Mouse (Mus musculus) heart, embryonic 16.5 days (tissue): Measurements from ENCODE around the gene Farp2. TPM values are rescaled to one million over a fixed set of nuclear protein-coding genes. Genes with fewer than 3 reads are reported as not detected.
"Not testable (repeated sequence)": the region's sequence is repeated elsewhere in the genome, so short reads cannot be mapped to it uniquely, and the experiment has no call there.

ENCODE experiments used
- ATAC-seq: fragments of 200-750 bp; cut with Nextera tagmentation; replicated peaks from 2 replicates; pipeline ENCODE4 v1.8.0; 2017; ENCODE audit warnings: moderate number of reproducible peaks; ENCODE audit not compliant: insufficient read depth, low FRiP score; ENCODE audit errors: extremely low read depth
- H3K27ac ChIP-seq: fragments of 300-500 bp; sonication (generic); 2 replicates; pipeline ENCODE4 v1.5.1; 2014; ENCODE audit warnings: mild to moderate bottlenecking, low read length, control low read depth, moderate library complexity
- H3K27me3 ChIP-seq: fragments of 300-500 bp; sonication (generic); 2 replicates; pipeline ENCODE4 v1.6.1; 2014; ENCODE audit warnings: low read length, mixed read lengths; ENCODE audit not compliant: control insufficient read depth, insufficient read depth
- H3K36me3 ChIP-seq: fragments of 300-500 bp; sonication (generic); 2 replicates; pipeline ENCODE4 v1.6.1; 2014; ENCODE audit not compliant: control insufficient read depth, insufficient read depth
- H3K4me1 ChIP-seq: fragments of 300-500 bp; sonication (generic); 2 replicates; pipeline ENCODE4 v1.6.1; 2014; ENCODE audit warnings: low read length, mixed read lengths; ENCODE audit not compliant: control insufficient read depth, insufficient read depth
- H3K4me2 ChIP-seq: fragments of 300-500 bp; sonication (generic); 2 replicates; pipeline ENCODE4 v1.6.1; 2014; ENCODE audit warnings: low read depth, mild to moderate bottlenecking, control low read depth, low read length
- H3K4me3 ChIP-seq: fragments of 300-500 bp; sonication (generic); 2 replicates; pipeline ENCODE4 v1.5.1; 2014; ENCODE audit warnings: mild to moderate bottlenecking, control low read depth, low read length
- H3K9ac ChIP-seq: fragments of 300-500 bp; sonication (generic); 2 replicates; pipeline ENCODE4 v1.6.1; 2014; ENCODE audit warnings: low read length, control low read depth
- H3K9me3 ChIP-seq: fragments of 300-500 bp; sonication (generic); replicated peaks from 2 replicates; pipeline ENCODE4 v1.6.1; 2016; ENCODE audit warnings: low read length; ENCODE audit not compliant: control insufficient read depth
- WGBS: fragments of 180-500 bp; shearing (Covaris S2); extraction: QIAGEN DNeasy Blood & Tissue Kit; methylation state at CpG from one replicate; pipeline ENCODE4 v1.1.7; 2014; 5-methylcytosine and 5-hydroxymethylcytosine counted together
- polyA plus RNA-seq: library from polyadenylated mRNA; unstranded; fragments of >200 nt; fragmentation: Nextera tagmentation; extraction: Ambion mirVana; gene quantifications from 2 replicates; pipeline ENCODE4 v1.2.1, GENCODE M21; 2015

The Farp2 gene
- polyA plus RNA-seq, 1 experiment from 2014 or later, result 3.8 TPM

DNA sequence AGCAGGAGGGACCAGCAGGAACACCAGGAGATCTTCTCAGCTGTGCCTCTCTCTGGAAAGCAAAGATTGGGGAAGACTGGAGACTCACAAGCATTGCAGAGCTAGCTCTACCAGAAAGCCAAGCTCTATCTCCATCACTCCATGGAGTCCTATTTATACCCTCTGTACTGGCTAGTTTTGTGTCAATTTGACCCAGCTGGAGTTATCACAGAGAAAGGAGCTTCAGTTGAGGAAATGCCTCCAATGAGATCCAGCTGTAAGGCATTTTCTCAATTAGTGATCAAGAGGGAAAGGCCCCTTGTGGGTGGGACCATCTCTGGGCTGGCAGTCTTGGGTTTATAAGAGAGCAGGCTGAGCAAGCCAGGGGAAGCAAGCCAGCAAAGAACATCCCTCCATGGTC lies 146.7 kb downstream of the Farp2 start, which contains the start of gene Stk25:
Gene Stk25 (minus strand): TSS at position 101 of the 400 bp plus-strand sequence.
- peaks cover 13% of the 10 kb centered on the region; the same call in 1 of the 2 replicates for H3K9me3 ChIP-seq
- not testable (repeated sequence) for H3K4me2 ChIP-seq, H3K4me1 ChIP-seq, H3K27me3 ChIP-seq, ATAC-seq, H3K4me3 ChIP-seq, H3K27ac ChIP-seq, H3K36me3 ChIP-seq, H3K9ac ChIP-seq

DNA sequence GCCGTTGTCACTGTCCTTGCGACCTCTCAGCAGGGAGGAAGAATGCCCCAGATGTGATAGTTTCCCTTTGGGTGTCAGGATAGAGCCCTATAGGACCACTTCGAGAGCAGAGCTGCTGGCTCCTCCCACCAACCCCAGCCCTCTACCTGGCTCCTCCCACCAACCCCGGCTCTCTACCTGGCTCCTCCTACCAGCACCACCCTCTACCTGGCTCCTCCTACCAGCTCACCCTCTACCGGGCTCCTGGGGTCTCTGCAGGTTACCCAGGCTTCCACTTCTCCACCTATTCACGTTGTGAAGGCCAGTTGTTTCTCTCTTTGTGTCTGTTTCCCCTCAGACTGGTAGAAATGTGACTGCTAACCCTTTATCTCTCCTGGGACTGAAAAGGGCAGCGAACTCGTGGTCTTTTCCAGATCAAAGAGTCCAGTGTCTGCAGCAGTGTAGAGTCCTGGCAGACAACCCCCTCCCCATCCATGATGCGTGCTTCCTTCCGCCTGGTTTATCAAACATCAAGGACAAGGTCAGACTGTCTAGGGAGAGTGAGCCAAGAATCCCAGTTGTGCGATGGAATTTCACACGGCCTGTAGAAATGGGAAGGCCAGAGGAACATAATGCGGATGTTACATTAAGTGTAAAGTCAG lies 156.0 kb downstream of the Farp2 start:
- no peak overlapping the region; the same call in 1 of the 2 replicates for H3K9ac ChIP-seq
- no peak overlapping the region for H3K4me3 ChIP-seq
- peak overlapping the region; percentile 72 for H3K27ac ChIP-seq
- H3K36me3 ChIP-seq, result no peaks in the 10 kb centered on the region
- 11% methylated on average over 13 of the region's 13 CpGs for WGBS
- 0 out of 2 replicates have a peak overlapping the region, but pooled peaks have one; percentile 14 for H3K4me2 ChIP-seq
- no peak; the same call in none of the 2 replicates for ATAC-seq
- no peaks in the 10 kb centered on the region for H3K9me3 ChIP-seq
- H3K4me1 ChIP-seq, result peaks cover 11% of the 10 kb centered on the region
- H3K27me3 ChIP-seq, result no peaks in the 10 kb centered on the region

DNA sequence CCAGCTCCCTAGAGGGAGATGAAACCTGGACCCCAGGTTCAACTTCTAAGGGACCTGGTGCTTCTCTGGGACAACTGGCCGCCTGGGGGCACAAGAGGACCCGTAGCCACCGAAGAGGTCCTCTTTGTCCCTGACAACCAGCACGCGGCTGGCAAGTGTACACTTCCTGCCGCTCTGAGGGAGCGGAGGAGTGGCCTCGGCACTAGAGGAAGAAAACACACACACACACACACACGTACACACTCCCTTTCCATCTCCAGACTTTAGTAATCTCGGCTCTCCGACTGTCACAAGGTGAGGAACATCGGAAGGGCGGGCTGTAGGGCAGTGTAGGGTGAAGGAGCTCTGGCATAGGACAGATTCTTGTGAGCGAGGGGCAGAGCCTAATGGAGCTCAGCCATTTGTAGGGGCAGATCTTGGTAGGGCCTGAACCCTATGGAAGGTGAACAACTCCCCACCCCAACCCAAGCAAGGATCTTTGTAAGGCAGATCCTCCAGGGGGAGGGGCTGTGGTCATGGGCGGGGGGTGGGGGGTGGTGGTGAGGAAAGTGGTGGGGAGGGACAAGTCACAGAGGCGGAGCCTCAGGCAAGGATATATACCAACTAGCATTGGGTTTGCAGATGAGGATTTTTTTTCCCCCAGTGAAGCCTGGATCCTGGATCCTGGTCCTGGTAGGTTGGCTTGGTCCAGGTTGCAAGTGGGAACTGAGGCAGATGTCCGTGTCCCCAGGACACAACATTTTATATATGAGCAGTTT lies 157.1 kb downstream of the Farp2 start:
- H3K4me1 ChIP-seq, result peaks cover 11% of the 10 kb centered on the region
- H3K9me3 ChIP-seq, result no peaks in the 10 kb centered on the region
- WGBS, result 8% methylated on average over 17 of the region's 17 CpGs
- no peaks in the 10 kb centered on the region for H3K36me3 ChIP-seq
- peak overlapping the region; percentile 55 for H3K4me3 ChIP-seq
- peak; percentile 85 for ATAC-seq
- H3K9ac ChIP-seq, result peak overlapping the region; percentile 65
- H3K27me3 ChIP-seq, result no peaks in the 10 kb centered on the region
- H3K4me2 ChIP-seq, result peak overlapping the region; percentile 69
- H3K27ac ChIP-seq, result peak overlapping the region; percentile 72

DNA sequence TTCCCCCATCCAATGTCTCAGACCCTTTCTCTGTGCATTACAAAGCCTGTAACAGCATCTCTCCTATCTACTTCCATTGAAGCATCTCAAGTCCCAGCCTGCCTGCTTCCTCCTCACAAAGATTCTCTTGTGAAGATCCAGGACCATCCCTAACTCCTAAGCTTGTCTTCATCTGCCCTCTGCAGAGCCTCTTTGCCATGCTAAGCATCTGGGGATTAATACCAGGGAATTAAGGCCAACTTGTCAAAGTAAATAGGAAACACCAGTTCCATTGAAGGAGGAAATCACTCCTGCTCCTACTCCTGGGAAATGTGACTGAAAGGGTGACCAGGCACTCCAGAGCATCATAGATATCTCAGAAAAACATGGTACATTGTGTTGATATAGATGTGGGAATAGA lies 158.1 kb downstream of the Farp2 start:
- no peak for ATAC-seq

More for the DNA sequence above, 158.1 kb downstream of the Farp2 start:
- no peak overlapping the region for H3K9ac ChIP-seq
- H3K4me3 ChIP-seq, result no peak overlapping the region
- H3K4me1 ChIP-seq, result peaks cover 11% of the 10 kb centered on the region
- H3K9me3 ChIP-seq, result no peaks in the 10 kb centered on the region
- H3K4me2 ChIP-seq, result no peak overlapping the region
- no peaks in the 10 kb centered on the region for H3K27me3 ChIP-seq
- no peaks in the 10 kb centered on the region for H3K36me3 ChIP-seq
- H3K27ac ChIP-seq, result no peak overlapping the region

Other genes with a start within 250 kb of the Farp2 start
- 21.1 and 23.1 TPM in 2 replicates for gene Mterf4, start 206.2 kb upstream of the Farp2 start, polyA plus RNA-seq
- 48.4 and 49.9 TPM in 2 replicates for gene Ppp1r7, start 169.2 kb upstream of the Farp2 start, polyA plus RNA-seq
- 7.3 and 7.6 TPM in 2 replicates for gene Pask, start 168.6 kb upstream of the Farp2 start, polyA plus RNA-seq
- 0.12 and 0.26 TPM in 2 replicates for gene Ano7, start 138.1 kb upstream of the Farp2 start, polyA plus RNA-seq
- gene Hdlbp, start 33.3 kb upstream of the Farp2 start, polyA plus RNA-seq, result 116 and 129 TPM in 2 replicates
- 150 and 158 TPM in 2 replicates for gene Stk25, start 146.6 kb downstream of the Farp2 start, polyA plus RNA-seq
- gene Bok, start 173.6 kb downstream of the Farp2 start, polyA plus RNA-seq, result 41.4 and 46.4 TPM in 2 replicates
- gene Atg4b, start 239.4 kb downstream of the Farp2 start, polyA plus RNA-seq, result 54.8 and 61.8 TPM in 2 replicates
- 54.3 and 54.4 TPM in 2 replicates for gene Thap4, start 242.8 kb downstream of the Farp2 start, polyA plus RNA-seq